Mouse (Mus musculus) intestine, postnatal 0 days (tissue): ENCODE results near the gene Tas2r134. TPM values are rescaled to one million over a fixed set of nuclear protein-coding genes. Genes with fewer than 3 reads are reported as not detected.

Experiments
- ATAC-seq: fragments of 200-750 bp; cut with Nextera tagmentation; 2 replicates; pipeline ENCODE4 v1.8.0; 2017; ENCODE audit warnings: mild to moderate bottlenecking, moderate TSS enrichment, moderate library complexity
- H3K27ac ChIP-seq: fragments of 300-500 bp; sonication (generic); 2 replicates; pipeline ENCODE4 v1.5.1; 2014; ENCODE audit warnings: mild to moderate bottlenecking, low read depth, low read length, moderate library complexity
- H3K27me3 ChIP-seq: fragments of 300-500 bp; sonication (generic); replicated peaks from 2 replicates; pipeline ENCODE4 v1.6.1; 2014; ENCODE audit warnings: low read length, mixed read lengths; ENCODE audit not compliant: control insufficient read depth, insufficient read depth
- H3K36me3 ChIP-seq: fragments of 300-500 bp; sonication (generic); 2 replicates; pipeline ENCODE4 v1.6.1; 2014; ENCODE audit warnings: mild to moderate bottlenecking, moderate library complexity; ENCODE audit not compliant: control insufficient read depth, insufficient read depth
- H3K4me1 ChIP-seq: fragments of 300-500 bp; sonication (generic); replicated peaks from 2 replicates; pipeline ENCODE4 v1.6.1; 2014; ENCODE audit warnings: antibody characterized with exemption, low read length, mixed read lengths; ENCODE audit not compliant: control insufficient read depth, insufficient read depth
- H3K4me2 ChIP-seq: fragments of 300-500 bp; sonication (generic); replicated peaks from 2 replicates; pipeline ENCODE4 v1.6.1; 2014; ENCODE audit warnings: low read depth, mild to moderate bottlenecking, moderate library complexity
- H3K4me3 ChIP-seq: fragments of 300-500 bp; sonication (generic); 2 replicates; pipeline ENCODE4 v1.5.1; 2014; ENCODE audit warnings: low read depth, low read length
- H3K9ac ChIP-seq: fragments of 300-500 bp; sonication (generic); 2 replicates; pipeline ENCODE4 v1.6.1; 2014; ENCODE audit warnings: mild to moderate bottlenecking, low read depth, low read length
- H3K9me3 ChIP-seq: fragments of 300-500 bp; sonication (generic); 2 replicates; pipeline ENCODE4 v1.6.1; 2016; ENCODE audit warnings: mixed run types; ENCODE audit not compliant: control insufficient read depth
- CTCF ChIP-seq: sonication (generic); IDR thresholded peaks from 2 replicates; pipeline ENCODE4 v1.5.1; 2016; ENCODE audit warnings: low read depth, mild to moderate bottlenecking, control low read depth, antibody characterized with exemption, moderate library complexity
- WGBS: fragments of 180-500 bp; shearing (Covaris S2); extraction: QIAGEN DNeasy Blood & Tissue Kit; methylation state at CpG from one replicate; pipeline ENCODE4 v1.1.7; 2014; 5-methylcytosine and 5-hydroxymethylcytosine counted together
- polyA plus RNA-seq: library from polyadenylated mRNA; unstranded; fragments of >200 nt; fragmentation: Nextera tagmentation; extraction: Ambion mirVana; gene quantifications from 2 replicates; pipeline ENCODE4 v1.2.1, GENCODE M21; 2015

The Tas2r134 gene
- polyA plus RNA-seq, 1 experiment from 2014 or later, result not detected

GRCm38 (mm10) chr2:51590308-51590707 is 37.0 kb upstream of the Tas2r134 start:
- H3K4me1 ChIP-seq, result no peaks in the 10 kb centered on the region
- ATAC-seq, result no peak
- H3K9me3 ChIP-seq, result no peaks in the 10 kb centered on the region
- no peak overlapping the region for H3K9ac ChIP-seq
- 80% methylated on average over 8 of the region's 8 CpGs for WGBS
- H3K4me2 ChIP-seq, result no peak overlapping the region
- no peaks in the 10 kb centered on the region for H3K36me3 ChIP-seq
- H3K27me3 ChIP-seq, result no peaks in the 10 kb centered on the region
- no peak for TF ChIP-seq CTCF
- no peak overlapping the region for H3K27ac ChIP-seq
- no peak overlapping the region for H3K4me3 ChIP-seq

GRCm38 (mm10) chr2:51592157-51592556 is 35.2 kb upstream of the Tas2r134 start:
- Histone ChIP-seq H3K4me2 (no peak overlapping the region), H3K27me3 (no peaks in the 10 kb centered on the region), H3K36me3 (no peaks in the 10 kb centered on the region), H3K9me3 (no peaks in the 10 kb centered on the region), H3K9ac (no peak overlapping the region), H3K4me1 (no peaks in the 10 kb centered on the region), H3K27ac (no peak overlapping the region), H3K4me3 (no peak overlapping the region)
- TF ChIP-seq CTCF, result no peak
- no peak for ATAC-seq

DNA sequence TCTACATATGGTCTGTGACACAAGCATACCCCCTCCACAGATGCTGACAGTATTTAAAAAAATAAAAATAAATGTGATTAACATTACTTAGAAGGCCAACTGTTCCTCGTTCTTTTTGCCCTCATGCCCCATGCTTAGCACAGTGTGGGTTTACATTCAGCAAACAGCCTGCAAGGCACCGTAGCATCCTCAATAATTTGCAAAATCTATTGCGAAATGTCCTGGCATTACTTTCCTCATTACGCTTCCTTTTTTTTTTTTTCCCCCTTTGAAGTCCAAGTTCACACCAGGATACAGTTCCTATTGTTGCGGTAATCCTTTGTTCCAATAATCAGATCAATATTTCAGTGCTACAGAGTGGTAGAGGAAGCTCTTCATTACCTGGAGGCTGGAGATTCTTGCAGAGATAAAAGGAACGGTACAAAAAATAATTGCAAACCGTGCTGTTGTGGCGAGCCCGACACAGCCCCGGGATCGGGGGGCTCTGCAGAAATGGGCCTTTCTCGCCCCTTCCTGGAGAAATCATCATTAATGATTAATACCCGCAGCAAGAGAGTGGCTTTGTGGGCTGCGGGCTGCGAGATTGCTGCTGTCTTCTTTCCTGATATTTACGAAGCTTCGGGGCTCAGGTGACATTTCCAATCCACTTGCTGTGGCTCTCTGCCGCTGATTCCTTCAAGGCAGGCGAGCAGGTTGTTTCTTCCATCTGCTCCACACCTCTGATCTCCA is 27.7 kb upstream of the Tas2r134 start:
- no peak overlapping the region for H3K4me3 ChIP-seq
- no peaks in the 10 kb centered on the region for H3K27me3 ChIP-seq
- WGBS, result 58% methylated on average over 19 of the region's 19 CpGs
- H3K9ac ChIP-seq, result no peak overlapping the region
- no peaks in the 10 kb centered on the region for H3K9me3 ChIP-seq
- H3K4me2 ChIP-seq, result no peak overlapping the region
- no peaks in the 10 kb centered on the region for H3K36me3 ChIP-seq
- no peak for TF ChIP-seq CTCF
- no peaks in the 10 kb centered on the region for H3K4me1 ChIP-seq
- no peak for ATAC-seq
- H3K27ac ChIP-seq, result no peak overlapping the region

GRCm38 (mm10) chr2:51600202-51600487 is 27.2 kb upstream of the Tas2r134 start:
- no peaks in the 10 kb centered on the region for H3K9me3 ChIP-seq
- TF ChIP-seq CTCF, result no peak
- H3K27me3 ChIP-seq, result no peaks in the 10 kb centered on the region
- H3K4me1 ChIP-seq, result no peaks in the 10 kb centered on the region
- H3K4me3 ChIP-seq, result no peak overlapping the region
- H3K27ac ChIP-seq, result no peak overlapping the region
- H3K9ac ChIP-seq, result no peak overlapping the region
- WGBS, result 59% methylated on average over 3 of the region's 3 CpGs
- no peak overlapping the region for H3K4me2 ChIP-seq
- no peak for ATAC-seq
- H3K36me3 ChIP-seq, result no peaks in the 10 kb centered on the region

DNA sequence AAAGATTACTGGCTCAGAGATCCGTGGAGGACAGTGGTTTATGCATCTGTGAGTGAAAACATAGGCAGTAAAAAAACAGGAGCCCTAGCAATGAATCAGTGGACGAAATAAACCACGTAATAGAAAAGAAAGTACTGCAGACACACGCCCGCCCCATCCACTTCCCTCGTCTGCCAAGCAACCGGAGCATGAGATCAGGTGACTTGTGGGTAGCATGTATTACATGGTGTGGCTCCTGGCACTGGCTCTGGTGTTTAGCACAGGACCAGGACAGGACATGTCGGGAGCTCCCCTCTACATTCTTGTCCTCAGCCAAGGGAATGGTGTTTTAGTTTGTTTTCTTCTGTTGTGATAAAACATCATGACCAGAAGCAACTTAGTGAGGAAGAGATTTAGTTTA is 26.4 kb upstream of the Tas2r134 start:
- H3K27me3 ChIP-seq, result no peaks in the 10 kb centered on the region
- ATAC-seq, result no peak

DNA sequence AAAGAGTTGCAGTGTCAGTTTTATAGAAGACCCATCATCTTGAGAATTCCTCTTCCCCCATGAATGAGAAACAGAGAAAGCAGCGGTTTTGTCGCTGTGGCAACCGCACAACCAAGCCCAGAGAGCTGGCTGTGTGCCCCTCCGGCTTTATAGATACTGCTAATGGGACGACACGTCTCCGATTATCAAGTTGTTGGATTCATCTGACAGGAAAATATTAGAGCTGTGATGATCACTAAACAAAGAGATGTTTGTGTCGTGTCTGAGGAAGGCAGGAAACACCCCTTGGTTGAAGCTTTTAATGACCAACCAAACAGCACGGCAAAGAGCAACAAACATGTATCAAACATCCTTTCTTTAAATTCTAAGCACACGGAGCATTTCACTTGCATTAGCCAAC is 17.0 kb upstream of the Tas2r134 start:
- Histone ChIP-seq H3K4me2 (no peak overlapping the region), H3K9ac (no peak overlapping the region), H3K27ac (no peak overlapping the region), H3K27me3 (no peaks in the 10 kb centered on the region), H3K4me3 (no peak overlapping the region), H3K36me3 (no peaks in the 10 kb centered on the region), H3K4me1 (no peaks in the 10 kb centered on the region), H3K9me3 (no peaks in the 10 kb centered on the region)
- ATAC-seq, result no peak
- TF ChIP-seq CTCF, result no peak
- 50% methylated on average over 10 of the region's 10 CpGs for WGBS

More for the DNA sequence above, 26.4 kb upstream of the Tas2r134 start:
- TF ChIP-seq CTCF, result no peak
- H3K9me3 ChIP-seq, result no peaks in the 10 kb centered on the region
- no peak overlapping the region for H3K27ac ChIP-seq
- H3K36me3 ChIP-seq, result no peaks in the 10 kb centered on the region
- no peaks in the 10 kb centered on the region for H3K4me1 ChIP-seq
- H3K9ac ChIP-seq, result no peak overlapping the region
- H3K4me2 ChIP-seq, result no peak overlapping the region
- 75% methylated on average over 8 of the region's 8 CpGs for WGBS
- H3K4me3 ChIP-seq, result no peak overlapping the region

- H3K27me3 ChIP-seq, result no peaks in the 10 kb centered on the region
- H3K9me3 ChIP-seq, result no peaks in the 10 kb centered on the region
- ATAC-seq, result no peak
- no peaks in the 10 kb centered on the region for H3K4me1 ChIP-seq
- no peak overlapping the region for H3K4me2 ChIP-seq
- H3K9ac ChIP-seq, result no peak overlapping the region
- no peak overlapping the region for H3K27ac ChIP-seq
- H3K4me3 ChIP-seq, result no peak overlapping the region
- 53% methylated on average over 2 of the region's 2 CpGs for WGBS
- no peak for TF ChIP-seq CTCF
- H3K36me3 ChIP-seq, result no peaks in the 10 kb centered on the region
Measured at GRCm38 (mm10) chr2:51610897-51611296, 16.4 kb upstream of the Tas2r134 start.
